Mouse (Mus musculus) 3T3-L1 (cell line): ENCODE measurements around the gene Gm11172.
"Not testable (repeated sequence)": the region's sequence is repeated elsewhere in the genome, so short reads cannot be mapped to it uniquely, and the experiment has no call there.

Source experiments
- DNase-seq: peaks from one replicate; pipeline ENCODE4 v3.0.0-alpha.2; 2015; ENCODE audit warnings: low read depth, low spot score

Gene Gm11172

DNA sequence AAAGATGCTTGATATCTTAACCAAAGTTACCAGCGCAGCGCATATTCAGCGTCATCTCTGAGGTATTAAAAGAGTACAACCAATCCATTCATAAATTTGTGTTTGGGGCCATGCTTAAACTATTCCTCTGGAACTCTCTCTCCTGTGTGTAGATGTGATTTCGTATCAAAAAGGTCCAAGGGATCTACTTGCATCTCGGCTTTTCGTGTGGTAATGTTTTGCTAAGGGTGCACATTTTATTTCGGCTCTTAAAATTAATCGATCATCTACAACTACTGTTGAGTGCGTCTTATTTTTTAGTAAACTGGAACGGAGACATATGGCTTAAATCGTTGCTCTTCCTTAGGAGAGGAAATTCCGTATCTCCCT, 21.8 kb downstream of the Gm11172 start:
- peak; percentile 44 for DNase-seq

- peak; percentile 87 for DNase-seq
These were observed 22.3 kb downstream of the Gm11172 start, which contains the start of gene Rmi2 for GRCm38 (mm10) chr16:10834911-10835587. Rmi2 (plus strand) TSS chr16:10835059.

- DNase-seq, result no peak
These were observed 23.7 kb downstream of the Gm11172 start for GRCm38 (mm10) chr16:10836388-10836787.

DNA sequence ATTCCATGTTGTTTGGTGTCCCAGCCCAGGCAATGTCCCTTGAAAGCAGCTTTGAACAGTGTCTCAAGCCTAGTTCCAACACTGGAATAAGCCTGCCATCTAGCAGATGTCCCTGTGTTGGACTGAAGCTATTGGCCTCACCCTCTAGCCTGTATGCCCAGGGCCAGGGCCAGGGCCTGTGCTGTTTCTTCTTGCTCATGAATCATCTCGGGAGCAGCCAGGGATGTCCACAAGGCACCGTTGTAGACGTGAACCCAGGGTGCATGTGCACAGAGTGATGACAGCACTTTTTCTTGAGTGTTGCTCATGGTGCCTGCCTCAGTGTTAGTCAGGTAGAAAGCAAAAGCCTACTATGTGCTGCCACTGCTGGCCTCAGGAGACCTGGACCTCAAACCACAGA, 24.5 kb downstream of the Gm11172 start:
- DNase-seq, result peak; percentile 59

DNA sequence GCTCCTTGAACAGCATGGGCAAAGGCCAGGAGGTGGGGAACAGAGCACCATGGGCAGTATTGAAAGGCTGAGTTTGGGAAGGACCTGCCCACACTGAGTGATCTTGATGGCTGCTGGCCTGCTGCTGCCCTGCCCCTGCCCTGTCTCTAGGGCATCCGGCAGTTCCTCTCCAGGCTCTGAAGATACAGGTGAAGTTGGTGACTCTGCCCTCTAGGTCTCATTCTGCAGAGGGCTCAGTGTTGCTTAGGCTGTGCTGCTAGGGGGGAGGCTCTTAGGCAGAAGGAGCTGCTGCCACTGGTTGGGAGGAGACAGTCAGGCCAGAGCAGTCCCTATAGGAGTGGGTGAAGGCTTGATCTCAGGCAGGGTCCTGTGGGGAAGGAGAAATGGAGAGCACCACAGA, 25.2 kb downstream of the Gm11172 start:
- no peak for DNase-seq

GRCm38 (mm10) chr16:10838487-10839245, 26.0 kb downstream of the Gm11172 start:
- peak; percentile 88 for DNase-seq

DNA sequence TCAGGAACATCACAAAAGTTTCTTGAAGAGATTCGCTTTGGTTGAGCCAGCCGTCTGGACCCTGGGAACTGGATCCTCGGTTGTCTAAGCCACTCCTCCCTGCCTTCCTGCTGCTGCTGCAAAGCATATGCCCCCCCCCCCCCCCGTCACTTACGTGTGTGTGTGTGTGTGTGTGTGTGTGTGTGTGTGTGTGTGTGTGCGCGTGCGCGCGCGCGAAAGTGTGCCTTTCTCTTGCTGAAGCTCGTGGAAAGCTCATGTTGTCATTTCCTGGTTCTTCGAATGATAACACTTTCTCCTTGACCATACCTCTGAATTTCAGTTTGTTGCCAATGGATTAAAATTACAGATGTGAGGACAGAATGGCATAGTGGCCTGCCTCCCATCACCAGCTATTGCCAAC, 27.3 kb downstream of the Gm11172 start:
- no peak for DNase-seq

DNA sequence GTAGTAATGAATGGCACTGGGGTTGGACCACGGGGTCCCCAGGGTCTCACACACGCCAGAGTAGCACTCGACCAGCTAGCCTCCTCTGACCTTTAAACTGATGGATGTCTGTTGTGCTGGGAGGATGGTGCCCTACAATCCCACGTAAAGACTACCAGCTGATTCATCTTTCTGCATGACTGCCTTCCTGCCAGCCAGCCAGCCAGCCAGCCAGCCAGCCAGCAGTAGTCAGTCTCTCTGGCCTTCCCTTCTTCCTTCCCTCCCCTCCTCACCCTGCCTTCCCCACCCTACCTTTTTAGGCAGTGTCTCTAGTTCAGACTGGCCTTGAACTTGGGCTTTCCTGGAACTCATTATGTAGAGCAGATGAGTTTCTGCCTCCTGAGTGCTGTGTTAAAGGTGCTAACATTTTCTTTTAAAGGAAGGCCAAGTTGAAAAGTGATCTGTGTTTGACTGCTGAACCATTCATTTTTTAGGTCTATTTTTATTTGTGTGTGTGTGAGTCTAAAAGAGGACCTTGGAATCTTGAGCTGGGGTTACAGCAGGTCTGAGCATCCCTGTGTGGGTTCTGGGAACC, 29.7 kb downstream of the Gm11172 start:
- no peak for DNase-seq

DNA sequence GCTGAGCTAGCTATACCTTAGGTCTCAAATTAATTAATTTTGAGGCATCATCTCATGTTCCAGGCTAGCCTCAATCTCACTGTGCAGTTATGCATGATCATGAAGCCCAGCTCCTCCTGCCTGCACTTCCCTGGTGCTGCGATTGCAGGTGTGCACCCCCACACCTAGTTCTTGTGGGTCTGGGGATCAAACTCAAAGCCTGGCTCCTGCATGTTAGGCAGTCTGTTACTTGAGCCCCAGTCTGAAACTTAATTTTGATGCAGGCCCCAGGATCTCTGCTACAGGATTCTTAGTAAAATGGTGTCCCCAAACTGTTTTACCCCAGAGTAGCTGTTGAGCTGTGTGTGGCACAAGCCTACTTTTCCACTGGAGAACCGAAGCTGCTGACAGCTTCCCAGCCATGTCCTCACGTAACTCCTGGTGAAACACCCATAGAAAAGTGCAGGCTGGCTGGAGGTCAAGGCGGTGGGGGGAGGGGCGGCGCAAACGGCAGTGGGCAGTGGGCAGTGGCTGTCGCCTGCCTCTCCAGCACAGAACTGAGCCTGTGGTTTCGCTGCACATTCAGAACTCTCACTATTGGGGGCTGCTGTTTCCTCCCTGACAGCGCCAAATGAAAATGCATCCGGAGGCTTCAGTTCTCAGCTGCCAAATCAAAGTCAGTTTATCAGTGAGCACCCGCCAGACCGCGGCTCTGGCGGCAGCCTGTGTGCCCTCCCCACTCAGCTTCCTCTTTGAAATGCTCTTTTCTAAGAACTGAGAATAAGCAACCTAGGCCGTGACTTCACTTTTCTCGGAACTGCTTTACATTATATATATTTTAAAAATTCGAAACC, 31.0 kb downstream of the Gm11172 start:
- DNase-seq, result no peak

DNA sequence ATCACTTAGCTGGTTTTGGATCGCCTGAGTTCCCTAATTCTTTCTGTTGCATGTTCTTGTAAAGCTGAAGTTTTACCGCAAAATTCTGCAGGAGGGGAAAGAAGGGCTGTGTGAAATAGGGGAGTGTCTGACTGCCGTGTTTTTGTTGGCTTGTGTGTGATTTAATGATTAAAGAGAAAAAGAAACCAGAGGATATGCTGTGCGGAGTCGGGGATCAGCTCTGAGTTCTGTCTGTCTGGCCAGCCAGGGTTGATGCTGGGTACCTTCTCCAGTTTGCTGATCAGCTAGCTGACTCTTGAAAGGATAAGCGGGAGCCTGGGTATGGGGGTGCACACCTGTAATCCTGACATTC, 31.6 kb downstream of the Gm11172 start:
- no peak for DNase-seq

- no peak for DNase-seq
These were observed 33.2 kb downstream of the Gm11172 start for GRCm38 (mm10) chr16:10845952-10846351.

GRCm38 (mm10) chr16:10846503-10846902, 33.8 kb downstream of the Gm11172 start:
- peak; percentile 89 for DNase-seq

GRCm38 (mm10) chr16:10849965-10850861, 37.5 kb downstream of the Gm11172 start:
- peak; percentile 86 for DNase-seq

GRCm38 (mm10) chr16:10850905-10851304, 38.2 kb downstream of the Gm11172 start:
- no peak for DNase-seq

DNA sequence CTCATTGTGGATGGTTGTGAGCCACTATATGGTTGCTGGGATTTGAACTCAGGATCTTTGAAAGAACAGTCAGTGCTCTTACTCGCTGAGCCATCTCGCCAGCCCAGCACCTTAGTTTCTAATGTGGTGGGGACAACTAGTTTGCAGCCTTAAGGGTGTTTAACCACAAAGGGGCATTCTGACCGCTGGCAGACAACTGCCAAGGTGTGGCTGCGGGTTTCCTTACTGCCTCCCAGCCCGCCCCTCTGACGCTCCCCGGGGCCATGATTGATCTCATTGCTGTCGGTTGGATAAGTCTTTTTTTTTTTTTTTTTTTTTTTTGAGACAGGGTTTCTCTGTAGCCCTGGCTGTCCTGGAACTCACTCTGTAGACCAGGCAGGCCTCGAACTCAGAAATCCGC, 39.5 kb downstream of the Gm11172 start:
- DNase-seq, result not testable (repeated sequence)

DNA sequence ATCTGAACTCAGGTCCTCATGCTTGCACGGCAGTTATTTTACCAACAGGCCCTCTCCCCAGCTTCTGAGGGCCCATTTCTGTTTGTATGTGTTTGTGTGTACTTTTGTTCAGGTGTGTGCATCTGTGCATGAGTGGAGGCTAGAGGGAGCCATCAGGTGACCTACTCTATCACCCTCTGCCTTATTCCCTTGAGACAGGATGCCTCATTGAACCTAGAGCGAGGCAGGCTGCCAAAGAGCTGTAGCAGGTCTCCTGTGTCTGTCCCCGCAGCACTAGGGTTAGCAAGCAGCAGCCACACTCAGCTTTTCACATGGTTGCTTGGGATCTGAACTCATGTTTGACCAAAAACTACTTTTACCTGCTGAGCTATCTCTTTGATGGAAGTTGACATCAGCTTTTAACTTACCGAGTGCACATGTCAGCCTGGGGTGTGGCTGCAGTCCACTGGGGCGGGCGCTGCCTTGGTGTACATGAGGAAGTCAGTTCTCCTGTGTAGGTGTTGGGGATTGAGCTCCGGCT, 47.1 kb downstream of the Gm11172 start:
- DNase-seq, result no peak

DNA sequence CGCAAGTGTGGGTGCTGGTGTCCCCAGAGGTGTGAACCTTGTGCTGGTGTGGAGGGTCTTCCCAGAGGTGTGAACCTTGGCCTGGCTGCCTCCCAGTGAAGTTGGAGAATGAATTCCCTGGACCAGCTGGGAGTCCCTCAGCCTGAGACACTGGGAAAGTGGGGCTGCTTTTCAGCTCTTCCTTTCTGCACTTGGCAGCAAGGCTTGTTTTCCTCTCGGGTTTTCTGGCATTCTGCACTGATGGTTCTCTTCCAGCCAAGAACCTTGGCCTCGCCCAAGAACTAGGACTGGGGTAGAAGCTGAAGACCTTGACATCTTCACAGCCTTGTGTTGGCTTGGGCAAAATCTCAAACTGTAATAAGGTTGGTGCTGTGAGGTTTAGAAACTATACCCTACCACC, 48.7 kb downstream of the Gm11172 start:
- DNase-seq, result no peak
